Mouse (Mus musculus) cerebellum, adult 9-10 months (tissue): ENCODE results near the gene Galns.
"Not testable (repeated sequence)": the region's sequence is repeated elsewhere in the genome, so short reads cannot be mapped to it uniquely, and the experiment has no call there.

Source experiments
- DNase-seq: peaks from one replicate; pipeline ENCODE4 v3.0.0; 2022

Galns gene

DNA sequence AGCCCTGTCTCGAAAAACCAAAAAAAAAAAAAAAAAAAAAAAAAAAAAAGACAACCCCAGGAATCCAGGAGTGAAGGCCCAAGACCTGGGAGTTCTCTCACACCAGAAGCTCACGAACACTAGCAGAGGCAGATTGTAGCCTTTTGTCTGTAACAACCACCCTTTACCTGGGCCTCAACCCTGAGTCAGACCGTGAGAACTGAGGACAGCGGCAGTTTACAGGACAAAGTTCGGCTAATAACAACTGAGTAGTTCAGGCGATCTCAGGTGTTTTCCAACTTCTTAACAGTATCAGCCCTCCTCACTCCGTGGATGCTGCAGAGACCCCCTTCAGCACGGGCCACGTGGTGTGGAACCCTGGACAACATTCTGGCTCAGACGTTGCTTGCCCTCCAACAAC lies 24.5 kb downstream of the Galns start:
- no peak for DNase-seq

DNA sequence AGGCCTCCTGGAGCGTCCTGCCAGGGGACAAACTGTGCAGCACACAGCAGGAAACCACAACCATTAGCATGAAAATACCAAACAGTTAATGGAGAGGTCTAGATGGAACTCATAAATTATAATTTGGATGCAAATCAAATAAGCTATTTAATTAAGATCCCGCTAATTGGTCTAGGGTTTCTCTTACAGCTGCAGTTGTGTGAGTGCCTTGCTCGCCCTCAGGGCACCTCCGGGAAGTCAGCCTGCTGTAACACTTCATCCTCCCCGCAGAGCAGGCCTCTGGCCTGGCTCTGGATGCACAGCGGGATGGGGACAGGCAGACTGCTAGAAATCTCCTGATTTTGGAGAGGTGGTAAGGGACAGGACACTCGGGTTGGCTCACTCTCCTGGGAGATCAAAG lies 25.1 kb downstream of the Galns start:
- no peak for DNase-seq

DNA sequence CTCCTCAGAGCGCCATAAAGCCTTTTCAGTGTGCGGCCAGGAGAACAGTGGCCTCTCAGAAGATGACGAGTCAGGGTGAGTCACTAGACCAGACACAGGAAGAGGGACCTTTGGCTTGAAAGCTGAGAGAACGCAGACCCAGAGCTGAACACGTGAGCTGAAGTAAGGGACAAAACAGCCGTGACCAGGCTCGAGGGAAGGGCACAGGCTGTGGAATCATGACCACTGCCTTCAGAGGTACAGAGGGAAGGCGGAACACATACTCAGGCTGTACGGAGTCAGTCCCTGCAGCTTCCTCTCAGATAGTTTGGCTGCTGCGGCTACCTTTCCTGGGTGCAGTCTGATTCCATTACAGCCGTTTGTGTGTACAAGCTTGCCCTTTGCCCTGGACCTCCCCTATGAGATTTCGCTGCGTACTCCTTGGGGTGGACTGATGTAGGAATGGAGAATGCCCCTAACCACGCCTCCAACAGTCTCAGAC lies 25.8 kb downstream of the Galns start:
- DNase-seq, result no peak

DNA sequence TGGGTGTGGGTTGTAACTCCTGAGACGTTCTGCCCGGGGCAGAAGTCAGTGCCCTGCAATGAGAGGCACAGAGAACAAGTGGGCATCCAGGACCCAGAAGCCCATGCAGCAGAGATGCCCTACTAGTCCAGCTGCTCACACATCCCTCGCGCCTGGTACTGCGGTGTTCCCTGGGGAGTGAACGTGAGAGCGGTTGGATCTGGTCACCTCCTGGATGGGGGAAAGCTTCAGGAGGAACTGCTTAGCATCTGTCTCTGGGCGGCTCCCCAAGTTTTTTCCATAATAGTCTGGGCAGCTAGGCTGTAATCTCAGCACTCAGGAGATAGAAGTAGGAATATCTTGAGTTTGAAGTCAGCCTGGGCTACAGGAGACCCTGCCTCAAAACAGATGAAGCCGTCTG lies 26.3 kb downstream of the Galns start:
- DNase-seq, result no peak

DNA sequence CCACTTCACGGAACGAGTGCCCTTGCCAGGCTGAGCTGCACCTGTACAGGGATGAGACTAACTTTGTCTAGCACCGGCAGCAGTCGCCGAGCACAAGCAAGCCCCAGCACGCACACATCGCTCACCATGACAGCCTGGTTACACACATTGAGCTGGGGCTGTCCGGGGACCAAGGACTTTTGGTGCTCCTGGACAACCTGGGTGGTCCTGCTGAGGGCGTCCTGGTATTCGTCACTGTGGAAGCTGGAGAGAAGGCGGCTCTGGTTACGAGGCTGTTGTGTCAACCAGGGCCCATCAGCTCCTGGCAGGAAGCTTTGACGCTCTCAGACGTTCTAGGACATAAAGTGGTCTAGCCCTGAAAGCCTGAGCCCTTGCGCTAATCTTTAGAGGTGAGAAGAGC lies 30.3 kb downstream of the Galns start:
- DNase-seq, result no peak

DNA sequence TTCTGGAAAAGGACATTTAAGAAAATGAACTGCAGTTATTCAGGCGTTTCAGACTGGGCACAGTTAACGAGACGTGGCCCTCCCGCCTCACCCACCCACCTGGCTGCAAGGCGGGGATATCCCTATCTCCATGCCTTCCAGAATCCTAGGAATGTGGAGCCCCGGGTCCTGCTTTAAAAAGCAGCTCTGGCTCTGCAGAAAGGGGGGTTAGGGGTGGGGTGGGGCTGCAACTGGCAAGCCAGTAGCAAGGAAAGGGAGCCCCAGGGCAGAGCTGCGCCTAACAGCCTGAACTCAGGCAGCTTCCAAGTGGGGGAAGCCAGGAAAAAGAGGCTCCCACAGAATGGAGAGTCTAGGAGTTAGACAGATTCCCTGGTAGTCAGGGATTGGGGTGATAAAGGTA lies 32.1 kb downstream of the Galns start:
- no peak for DNase-seq

DNA sequence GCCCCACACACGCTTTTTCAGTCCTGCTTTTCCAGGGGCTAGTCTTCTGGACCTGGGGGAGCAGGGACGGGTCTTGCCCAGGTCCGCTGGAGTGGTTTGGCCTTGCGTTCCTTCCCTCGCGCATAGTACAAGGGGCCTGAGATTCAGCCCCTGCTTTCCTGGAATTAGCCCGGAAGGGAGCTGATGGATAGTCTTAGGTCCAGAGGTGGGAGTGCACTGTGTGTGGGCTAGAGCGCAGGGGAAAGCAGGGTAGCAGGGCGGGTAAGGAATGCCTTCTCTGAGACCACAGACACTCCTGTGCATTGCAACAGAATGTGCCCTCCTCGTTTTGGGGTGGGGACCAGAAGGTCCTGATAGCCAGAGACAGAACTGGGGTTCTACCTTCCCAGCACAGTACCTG lies 34.1 kb downstream of the Galns start:
- DNase-seq, result no peak

DNA sequence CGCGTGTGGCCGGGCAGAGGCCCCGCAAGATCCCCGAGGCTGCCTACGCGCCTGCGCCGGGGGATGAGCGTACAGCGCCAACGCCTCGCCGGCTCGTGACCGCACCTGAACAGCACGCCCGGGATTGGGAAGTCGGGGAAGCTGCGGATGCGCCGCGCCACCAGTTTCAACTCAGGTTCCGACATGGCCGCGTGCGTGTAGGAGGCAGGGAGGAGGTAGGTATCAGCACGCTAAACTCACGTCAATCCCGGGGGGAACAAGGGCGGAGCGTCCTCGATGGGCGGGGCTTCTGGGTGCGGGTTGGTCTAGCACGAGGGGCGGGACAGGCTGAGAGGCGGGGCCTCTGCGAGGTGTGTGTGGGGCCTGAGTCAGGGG lies 34.6 kb downstream of the Galns start, which contains the start of gene Aprt:
Gene Aprt (minus strand): TSS at position 262 of the 375 bp plus-strand sequence.
- peak; percentile 97 for DNase-seq

DNA sequence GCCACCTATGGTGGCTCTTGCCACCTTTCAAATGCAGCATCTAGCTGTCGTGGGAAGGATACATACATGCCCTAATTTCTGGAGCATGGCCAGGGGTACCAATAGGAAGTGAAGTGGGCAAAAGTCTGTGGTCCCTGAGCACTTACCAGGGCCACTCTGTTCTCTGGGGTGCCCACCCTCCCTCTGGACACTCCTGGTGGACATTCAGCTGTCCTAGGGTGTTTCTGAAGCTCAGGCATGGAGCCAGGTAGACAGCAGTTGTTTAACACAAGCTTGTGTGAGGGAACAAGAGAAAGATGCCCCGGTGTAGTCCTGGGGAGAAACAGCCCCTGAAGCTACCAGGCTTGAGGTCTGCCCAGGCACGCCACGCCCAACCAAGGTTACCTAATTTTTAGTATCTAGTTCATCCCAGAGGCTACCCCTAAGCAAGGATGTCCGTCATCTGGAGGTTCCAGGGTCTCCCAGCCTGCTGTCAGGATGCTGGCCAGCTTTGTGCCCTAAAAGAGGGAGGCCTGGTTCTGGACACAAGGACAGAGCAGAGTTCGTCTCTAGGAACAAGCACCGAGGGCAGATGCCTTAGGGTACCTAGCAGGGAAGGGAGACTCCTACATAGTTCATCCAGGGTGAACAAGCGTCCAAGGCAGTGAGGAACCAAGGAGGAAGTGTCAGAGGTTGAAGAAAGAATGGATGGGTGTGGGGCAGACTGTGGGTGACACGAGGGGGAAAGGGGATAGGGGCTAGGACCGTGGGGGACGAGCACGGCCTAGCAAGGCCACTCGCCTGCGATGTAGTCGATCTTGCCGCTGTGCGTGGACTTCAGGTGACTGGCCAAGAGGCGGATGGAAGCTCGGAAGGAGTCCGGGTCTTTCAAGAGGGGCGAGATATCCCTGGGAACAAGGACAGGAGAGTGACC lies 35.3 kb downstream of the Galns start:
- no peak for DNase-seq

DNA sequence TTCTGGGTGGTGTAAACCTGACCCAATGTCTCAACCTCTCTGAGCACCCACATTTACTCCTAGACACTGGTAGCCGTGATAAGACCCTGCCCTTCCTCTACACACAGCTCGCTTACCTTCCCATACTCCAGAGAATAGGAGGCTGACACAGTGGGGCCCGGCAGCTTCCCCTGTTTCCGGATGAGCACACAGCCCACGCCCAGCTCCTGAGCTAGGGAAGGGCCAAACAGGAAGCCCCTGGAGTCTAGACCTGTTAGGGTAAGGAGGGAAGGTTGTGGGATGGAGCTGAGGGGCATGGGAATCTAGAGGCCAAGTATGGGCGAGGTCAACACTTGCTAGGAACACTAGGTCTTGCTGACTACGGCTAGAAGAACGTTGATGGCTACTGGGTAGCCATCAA lies 36.0 kb downstream of the Galns start:
- no peak for DNase-seq

DNA sequence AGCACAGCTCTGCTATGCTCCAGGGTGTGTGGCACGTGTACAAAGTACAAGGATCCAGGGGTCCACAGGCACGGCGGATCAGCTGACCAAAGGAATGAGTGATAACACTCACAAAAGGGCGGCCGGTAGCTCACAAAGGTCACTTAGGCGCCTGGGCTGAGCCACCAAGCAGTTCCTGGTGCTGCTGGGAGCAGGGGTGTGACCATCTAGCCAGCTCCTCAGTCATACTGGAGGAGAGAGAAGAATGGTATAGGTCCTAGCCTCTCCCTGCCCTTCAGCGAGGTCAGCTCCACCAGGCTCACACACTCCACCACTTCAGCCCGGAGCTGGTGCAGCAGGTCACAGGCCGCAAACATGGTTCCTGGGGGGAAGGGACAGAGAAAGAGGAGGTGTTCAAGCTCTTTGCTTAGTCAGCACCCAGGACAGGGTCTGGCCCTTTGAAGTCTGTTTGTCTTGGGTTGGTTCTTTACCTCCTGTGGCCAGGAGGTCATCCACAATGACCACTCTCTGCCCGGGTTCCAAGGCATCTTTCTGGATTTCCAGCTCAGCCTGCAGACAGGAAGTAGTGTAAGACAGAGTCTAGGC lies 36.5 kb downstream of the Galns start:
- no peak for DNase-seq

DNA sequence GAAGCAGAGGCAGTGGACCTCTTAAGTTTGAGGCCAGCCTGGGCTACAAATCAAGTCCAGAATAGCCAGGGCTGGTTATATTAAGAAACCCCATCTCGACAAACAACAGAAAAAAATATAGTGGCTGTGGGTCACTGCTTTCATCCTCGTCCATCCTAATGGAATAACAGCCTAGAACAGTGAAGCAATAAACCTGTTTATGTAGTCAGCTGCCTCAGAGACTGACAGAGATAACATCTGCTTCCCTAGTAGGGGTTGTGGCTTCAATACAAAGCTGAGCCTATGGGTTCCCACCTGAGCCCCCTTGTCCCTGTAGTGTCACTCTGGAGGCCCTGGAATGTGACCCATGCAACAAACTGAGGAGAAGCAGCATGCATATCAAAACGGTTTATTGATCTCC lies 37.0 kb downstream of the Galns start:
- no peak for DNase-seq

DNA sequence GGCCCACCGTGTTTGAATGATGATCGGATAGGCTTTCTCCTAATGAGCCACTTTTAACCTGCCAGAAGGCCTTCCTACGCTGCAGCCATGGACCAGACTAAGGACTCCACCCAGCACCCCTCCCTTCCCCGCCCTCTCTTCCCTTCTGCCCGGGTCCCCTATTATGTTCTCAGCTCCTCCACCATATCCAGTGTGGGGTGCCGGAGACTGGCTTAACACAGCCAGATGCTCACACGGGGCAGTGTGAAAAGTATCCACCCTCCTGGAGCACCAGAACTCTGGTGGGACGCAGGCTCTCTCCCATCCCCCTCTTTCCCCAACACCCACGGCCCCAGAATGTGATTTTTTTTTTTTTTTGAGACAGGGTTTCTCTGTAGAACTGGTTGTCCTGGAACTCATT lies 37.7 kb downstream of the Galns start:
- no peak for DNase-seq

DNA sequence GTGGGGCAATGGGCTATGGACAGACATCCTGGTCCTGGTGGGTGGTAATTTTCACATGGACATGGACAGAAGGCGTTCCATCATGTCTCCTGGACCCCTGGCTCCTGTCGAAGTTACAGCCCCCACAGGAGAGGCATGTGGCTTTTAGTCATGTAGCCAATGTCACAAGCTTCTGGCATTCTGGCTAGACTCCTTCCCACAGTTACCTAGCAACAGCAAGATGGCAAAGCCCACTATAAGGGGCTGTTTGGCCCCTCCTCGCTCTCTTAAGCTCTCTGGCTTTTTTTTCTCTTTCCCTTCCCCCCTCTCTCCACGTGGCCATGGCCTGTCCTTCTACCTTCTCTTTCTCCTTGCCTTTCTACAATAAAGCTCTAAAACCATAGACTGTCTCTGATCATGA lies 38.1 kb downstream of the Galns start:
- DNase-seq, result not testable (repeated sequence)

DNA sequence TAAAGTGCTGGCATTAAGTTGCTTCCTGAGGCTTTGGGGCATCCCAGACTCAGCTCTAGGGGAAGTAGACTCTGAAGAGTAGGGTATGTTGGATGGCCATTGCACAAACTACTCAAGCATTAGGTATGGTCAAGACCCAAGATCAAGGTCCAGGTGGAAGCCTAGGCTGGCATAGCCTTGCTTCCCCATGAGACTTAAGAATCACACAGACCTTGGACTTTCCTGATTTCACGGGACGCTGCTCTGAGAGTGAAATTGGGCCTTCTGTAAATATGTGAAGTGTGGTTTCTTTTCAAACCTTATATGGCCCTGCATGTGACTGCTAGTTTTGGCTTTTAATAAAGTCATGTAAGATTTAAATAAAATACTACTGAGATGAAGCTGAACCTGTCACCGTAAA lies 38.5 kb downstream of the Galns start:
- DNase-seq, result no peak

DNA sequence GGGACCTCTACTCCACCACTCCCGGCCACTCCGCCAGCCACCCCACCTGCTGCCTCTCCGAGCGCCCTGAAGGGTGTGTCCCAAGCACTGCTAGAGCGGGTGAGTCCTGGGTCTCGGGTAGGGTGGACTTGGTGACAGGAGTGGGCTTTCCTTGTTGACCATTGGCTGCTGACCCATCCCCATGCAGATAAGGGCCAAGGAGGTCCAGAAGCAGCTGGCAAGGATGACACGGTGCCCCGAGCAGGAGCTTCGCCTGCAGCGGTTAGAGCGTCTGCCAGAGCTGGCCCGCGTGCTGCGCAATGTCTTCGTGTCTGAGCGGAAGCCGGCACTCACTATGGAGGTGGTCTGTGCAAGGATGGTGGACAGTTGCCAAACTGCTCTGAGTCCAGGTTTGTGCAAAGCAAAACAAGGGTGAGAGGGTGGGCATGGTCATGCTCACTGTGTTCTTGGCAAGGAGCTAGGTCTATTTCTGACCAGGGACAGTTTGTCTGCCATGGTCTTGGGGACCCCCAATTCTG lies 39.5 kb downstream of the Galns start:
- no peak for DNase-seq

DNA sequence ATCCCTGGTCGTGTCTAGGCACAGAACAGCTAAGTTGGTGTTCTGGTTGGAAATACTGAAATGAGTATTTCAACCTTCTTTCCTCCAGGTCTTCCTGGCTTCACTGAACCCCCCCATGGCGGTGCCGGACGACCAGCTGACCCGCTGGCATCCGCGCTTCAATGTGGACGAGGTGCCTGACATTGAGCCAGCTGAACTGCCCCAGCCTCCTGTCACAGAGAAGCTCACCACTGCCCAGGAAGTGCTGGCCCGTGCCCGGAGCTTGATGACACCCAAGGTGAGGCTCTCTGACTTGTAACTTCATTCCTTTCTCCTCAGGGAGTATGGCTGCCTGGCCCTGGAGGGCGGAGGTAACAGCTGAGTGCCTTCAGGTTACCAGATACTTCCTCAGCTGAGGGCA lies 40.1 kb downstream of the Galns start:
- DNase-seq, result peak; percentile 80

DNA sequence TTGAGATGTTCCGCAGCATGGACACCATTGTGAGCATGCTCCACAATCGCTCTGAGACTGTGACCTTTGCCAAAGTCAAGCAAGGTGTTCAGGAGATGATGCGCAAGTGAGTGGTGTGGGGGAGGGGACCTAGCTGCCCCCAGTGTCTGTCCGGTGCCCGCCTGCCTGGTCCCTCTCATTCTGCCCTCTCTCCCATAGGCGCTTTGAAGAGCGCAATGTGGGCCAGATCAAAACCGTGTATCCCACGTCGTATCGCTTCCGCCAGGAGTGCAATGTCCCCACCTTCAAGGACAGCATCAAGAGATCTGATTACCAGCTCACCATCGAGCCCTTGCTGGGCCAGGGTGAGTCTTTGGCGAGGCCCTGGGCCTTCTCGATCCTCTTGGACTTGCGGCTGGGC lies 41.3 kb downstream of the Galns start:
- DNase-seq, result no peak

DNA sequence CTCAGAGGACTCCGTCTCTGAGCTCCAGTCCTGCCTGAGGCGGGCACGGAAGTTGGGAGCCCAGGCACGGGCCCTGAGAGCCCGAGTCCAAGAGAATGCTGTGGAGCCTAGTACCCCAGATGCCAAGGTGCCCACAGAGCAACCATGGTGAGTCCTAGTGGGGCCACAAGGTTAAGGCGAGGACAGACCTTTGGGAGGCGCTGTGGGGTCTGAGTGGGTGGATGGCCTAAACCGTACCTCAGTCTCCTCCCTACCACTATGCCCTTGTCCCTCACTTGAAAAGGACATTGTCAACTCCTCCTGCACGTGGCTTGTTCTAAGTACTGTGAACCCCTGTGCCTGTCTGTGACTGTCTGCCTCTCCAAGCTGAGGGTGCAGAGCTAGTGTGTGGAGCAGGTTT lies 41.9 kb downstream of the Galns start:
- no peak for DNase-seq

DNA sequence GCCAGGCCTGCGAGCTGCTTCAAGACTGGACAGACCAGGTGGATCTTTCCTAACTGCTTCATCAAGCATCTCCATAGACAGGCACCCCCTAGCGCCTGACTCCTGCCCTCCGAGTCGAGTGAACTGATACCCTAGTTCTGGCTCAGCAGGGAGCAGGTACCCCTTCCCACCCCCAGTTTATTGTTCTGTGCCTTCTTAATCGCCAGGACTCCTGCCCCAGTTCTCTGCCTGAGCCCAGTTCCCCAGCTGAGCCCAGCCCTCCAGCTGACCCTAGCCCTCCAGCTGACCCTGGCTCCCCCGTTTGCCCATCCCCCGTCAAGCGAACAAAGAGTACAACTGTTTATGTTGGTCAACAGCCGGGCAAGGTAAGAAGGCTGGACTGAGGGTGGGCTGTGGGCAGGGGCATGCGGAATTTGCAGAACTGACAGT lies 42.4 kb downstream of the Galns start:
- DNase-seq, result peak; percentile 68

DNA sequence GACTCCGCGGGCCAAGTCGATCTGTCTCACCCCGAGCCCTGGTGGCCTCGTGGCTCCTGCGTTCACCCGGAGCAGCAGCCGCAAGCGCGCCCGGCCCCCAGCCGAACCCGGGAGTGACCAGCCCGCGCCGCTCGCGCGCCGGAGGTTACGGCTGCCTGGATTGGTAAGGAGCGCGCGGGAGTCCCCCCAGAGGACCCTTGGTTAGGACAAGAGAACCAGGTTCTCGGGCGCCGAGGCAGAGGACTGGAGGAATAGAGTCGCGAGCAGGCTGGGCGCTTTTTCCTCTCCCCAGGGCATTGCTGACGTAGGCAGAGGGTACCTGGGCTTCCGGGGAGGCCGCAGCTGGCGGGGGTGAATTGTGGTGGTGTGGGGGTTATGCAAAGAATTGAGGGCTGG lies 43.2 kb downstream of the Galns start:
- no peak for DNase-seq

DNA sequence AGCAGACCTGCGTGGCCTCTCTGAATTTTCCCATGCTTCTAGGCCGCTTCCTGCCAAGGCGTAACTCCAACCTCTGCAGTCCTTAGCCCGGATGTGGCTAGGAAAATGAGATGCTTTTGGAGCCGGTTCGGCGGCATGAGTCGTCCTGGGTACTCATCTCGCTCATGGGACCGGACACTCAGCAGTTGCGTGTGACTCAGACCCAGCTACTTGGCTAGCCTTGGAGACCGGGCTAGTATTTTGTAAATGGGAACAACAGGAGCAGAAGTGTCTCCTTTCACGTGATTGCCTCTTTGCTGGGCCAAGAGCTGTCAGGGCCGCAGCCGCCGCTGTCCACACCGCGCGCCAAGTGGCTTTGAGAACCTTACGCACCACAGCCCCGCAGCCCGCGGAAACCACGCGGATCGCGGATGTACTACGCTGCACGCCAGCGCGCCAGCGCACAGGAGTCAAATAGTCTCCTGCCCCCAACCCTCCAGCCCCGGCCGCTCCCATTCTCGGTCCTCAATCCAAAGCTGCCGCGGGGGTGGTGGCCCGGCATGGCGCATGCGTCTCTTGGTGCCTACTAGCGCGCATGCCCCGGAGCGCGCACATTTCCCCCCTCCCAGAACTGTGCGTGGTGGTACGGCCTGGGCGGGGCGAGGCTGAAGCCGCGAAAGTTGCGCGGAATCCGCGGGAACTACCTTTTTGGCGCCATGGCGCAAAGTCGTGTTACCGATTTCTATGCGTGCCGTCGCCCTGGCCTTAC lies 43.7 kb downstream of the Galns start, which contains the start of gene Cdt1:
Gene Cdt1 (plus strand): TSS at position 655 of the 748 bp plus-strand sequence.
- DNase-seq, result peak; percentile 96

DNA sequence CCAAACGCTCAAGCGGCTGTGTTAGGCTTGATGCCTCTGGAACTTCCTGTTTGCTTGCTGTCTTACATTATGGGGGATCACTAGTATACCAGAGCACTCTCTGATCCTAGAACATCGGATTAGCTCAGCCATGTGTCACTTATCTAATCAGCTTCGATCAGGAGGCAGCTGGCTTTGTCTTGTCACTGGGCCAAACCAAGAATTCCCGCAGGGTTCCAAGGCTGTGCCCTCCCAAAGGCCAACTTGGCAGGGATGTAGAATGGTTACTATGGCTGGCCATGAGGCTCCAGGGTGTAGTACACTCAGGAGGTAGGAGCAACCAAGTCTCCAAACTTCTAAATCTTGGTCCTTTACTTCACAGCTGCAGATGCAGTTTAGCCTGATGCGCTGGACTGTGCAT lies 44.5 kb downstream of the Galns start:
- no peak for DNase-seq
